Mouse (Mus musculus) neural tube, embryonic 11.5 days (tissue): ENCODE data around the gene Senp7. TPM values are rescaled to one million over a fixed set of nuclear protein-coding genes. Genes with fewer than 3 reads are reported as not detected.

Experiments
- ATAC-seq: fragments of 200-750 bp; cut with Nextera tagmentation; 2 replicates; pipeline ENCODE4 v1.8.0; 2017; ENCODE audit warnings: moderate number of reproducible peaks, mild to moderate bottlenecking, moderate TSS enrichment, moderate library complexity; ENCODE audit not compliant: insufficient read depth, low FRiP score, low TSS enrichment
- DNase-seq: peaks from one replicate; pipeline ENCODE4 v3.0.0-alpha.2; 2015; ENCODE audit warnings: low spot score
- H3K27ac ChIP-seq: fragments of 300-500 bp; sonication (generic); 2 replicates; pipeline ENCODE4 v1.5.1; 2014; ENCODE audit warnings: low read depth, mild to moderate bottlenecking, low read length
- H3K27me3 ChIP-seq: fragments of 300-500 bp; sonication (generic); 2 replicates; pipeline ENCODE4 v1.6.1; 2014; ENCODE audit warnings: mild to moderate bottlenecking, low read length, mixed read lengths; ENCODE audit not compliant: control insufficient read depth, insufficient read depth
- H3K36me3 ChIP-seq: fragments of 300-500 bp; sonication (generic); 2 replicates; pipeline ENCODE4 v1.6.1; 2014; ENCODE audit warnings: mild to moderate bottlenecking, low read length, moderate library complexity, mixed read lengths; ENCODE audit not compliant: control insufficient read depth, insufficient read depth
- H3K4me1 ChIP-seq: fragments of 300-500 bp; sonication (generic); 2 replicates; pipeline ENCODE4 v1.6.1; 2014; ENCODE audit warnings: low read length, mixed read lengths; ENCODE audit not compliant: control insufficient read depth, insufficient read depth
- H3K4me2 ChIP-seq: fragments of 300-500 bp; sonication (generic); 2 replicates; pipeline ENCODE4 v1.6.1; 2014; ENCODE audit warnings: low read depth, mild to moderate bottlenecking, moderate library complexity
- H3K4me3 ChIP-seq: fragments of 300-500 bp; sonication (generic); 2 replicates; pipeline ENCODE4 v1.5.1; 2014; ENCODE audit warnings: low read depth, low read length
- H3K9ac ChIP-seq: fragments of 300-500 bp; sonication (generic); 2 replicates; pipeline ENCODE4 v1.6.1; 2014; ENCODE audit warnings: mild to moderate bottlenecking, low read length
- H3K9me3 ChIP-seq: fragments of 300-500 bp; sonication (generic); 2 replicates; pipeline ENCODE4 v1.6.1; 2016; ENCODE audit warnings: low read length; ENCODE audit not compliant: control insufficient read depth
- WGBS: fragments of 180-500 bp; shearing (Covaris S2); extraction: QIAGEN DNeasy Blood & Tissue Kit; methylation state at CpG from one replicate; pipeline ENCODE4 v1.1.7; 2014; 5-methylcytosine and 5-hydroxymethylcytosine counted together
- microRNA-seq: library from miRNA; unstranded; fragments of <30 nt; microRNA quantifications from one replicate; pipeline ENCODE4, GENCODE M21; 2016
- polyA plus RNA-seq: library from polyadenylated mRNA; unstranded; fragments of >200 nt; fragmentation: Nextera tagmentation; extraction: Ambion mirVana; gene quantifications from 2 replicates; pipeline ENCODE4 v1.2.1, GENCODE M21; 2014

Gene Senp7
- polyA plus RNA-seq, 1 experiment from 2014 or later = 41.7 TPM

DNA sequence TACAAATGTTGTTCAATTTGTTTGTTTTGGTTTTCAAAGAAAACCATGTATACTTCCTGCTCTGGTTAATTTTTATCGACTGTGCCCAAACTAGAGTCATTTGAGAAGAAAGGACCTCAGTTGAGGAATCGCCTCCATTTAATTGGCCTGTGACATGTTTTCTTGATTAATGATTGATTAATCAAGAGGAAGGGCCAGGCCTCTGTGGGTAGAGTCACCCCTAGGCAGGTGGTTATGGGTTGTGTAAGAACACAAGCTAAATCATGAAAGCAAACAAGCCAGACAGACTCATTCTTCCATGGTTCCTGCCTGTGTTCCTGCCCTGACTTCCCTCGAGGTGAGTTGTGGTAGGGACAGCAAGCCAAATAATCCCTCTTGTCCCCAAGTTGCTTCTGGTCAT, 164.6 kb downstream of the Senp7 start:
- Histone ChIP-seq H3K27ac (no peak overlapping the region), H3K4me1 (no peaks in the 10 kb centered on the region), H3K9ac (no peak overlapping the region), H3K9me3 (no peaks in the 10 kb centered on the region), H3K4me2 (no peak overlapping the region), H3K27me3 (no peaks in the 10 kb centered on the region), H3K4me3 (no peak overlapping the region), H3K36me3 (no peaks in the 10 kb centered on the region)
- DNase-seq (no peak), ATAC-seq (no peak)
- WGBS = 72% methylated on average over 3 of the region's 3 CpGs

DNA sequence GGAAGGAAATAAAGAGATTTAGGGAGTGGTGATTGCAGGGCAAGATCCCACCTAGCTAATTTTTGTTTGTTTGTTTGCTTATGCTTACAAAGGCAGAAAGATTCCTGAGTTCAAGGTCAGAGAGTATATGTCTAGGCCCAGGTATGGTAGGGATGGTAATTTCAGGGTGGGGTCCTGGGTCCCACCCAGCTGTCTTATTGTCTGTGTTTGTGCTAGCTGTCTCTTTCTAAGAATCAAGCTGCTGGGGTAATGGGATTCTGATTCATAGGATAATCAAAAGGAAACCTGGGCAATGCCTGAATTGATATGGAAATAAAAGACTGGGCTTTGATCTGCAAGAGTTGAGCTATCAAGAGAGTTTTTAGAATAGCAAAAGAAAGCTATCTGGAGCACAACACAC, 179.5 kb downstream of the Senp7 start:
- DNase-seq (no peak), ATAC-seq (no peak)
- Histone ChIP-seq H3K27me3 (no peaks in the 10 kb centered on the region), H3K27ac (no peak overlapping the region), H3K9ac (no peak overlapping the region), H3K36me3 (no peaks in the 10 kb centered on the region), H3K4me3 (no peak overlapping the region), H3K4me1 (no peaks in the 10 kb centered on the region), H3K9me3 (no peaks in the 10 kb centered on the region), H3K4me2 (no peak overlapping the region)

DNA sequence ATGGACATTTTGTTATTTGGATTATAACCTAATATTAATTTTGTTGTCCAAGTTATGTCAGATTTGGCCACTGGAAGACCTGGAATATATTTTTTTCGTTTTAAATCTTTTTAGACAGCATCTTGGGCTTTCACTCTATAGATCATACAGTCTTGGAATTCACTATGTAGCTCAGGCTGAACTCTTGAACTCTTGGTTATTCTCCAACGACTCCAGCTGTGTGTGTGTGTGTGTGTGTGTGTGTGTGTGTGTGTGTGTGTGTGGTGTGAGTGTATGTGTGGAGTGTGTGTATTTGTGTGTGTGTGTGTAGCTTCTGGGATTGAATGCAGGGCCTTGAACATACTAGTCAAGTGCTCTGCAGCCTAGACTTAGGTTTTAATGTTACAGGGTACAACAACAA, 181.3 kb downstream of the Senp7 start:
- ATAC-seq = no peak
- 72% methylated on average over 2 of the region's 2 CpGs for WGBS

DNA sequence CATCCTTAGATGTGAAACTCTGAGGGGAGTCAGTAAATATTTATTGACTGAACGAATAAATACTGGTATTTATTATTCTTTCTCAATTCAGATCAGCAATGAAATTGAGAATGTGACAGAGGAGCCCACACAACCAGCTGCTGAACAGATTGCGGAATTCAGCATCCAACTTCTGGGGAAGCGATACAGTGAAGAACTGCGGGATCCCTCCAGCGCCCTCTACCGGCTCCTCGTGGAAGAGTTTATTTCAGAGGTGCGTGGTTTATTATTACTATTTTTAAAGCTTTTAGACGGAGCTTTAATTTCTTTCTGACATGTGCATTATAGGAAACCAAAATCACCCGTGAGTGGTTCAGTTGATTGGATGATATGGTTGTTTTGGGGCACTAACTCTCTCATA, 183.2 kb downstream of the Senp7 start:
- no peak overlapping the region for H3K4me2 ChIP-seq
- DNase-seq = peak; percentile 17
- no peaks in the 10 kb centered on the region for H3K27me3 ChIP-seq
- no peak overlapping the region for H3K27ac ChIP-seq
- no peak overlapping the region for H3K4me3 ChIP-seq
- ATAC-seq = no peak
- H3K4me1 ChIP-seq = no peaks in the 10 kb centered on the region
- no peaks in the 10 kb centered on the region for H3K9me3 ChIP-seq
- no peaks in the 10 kb centered on the region for H3K36me3 ChIP-seq
- H3K9ac ChIP-seq = no peak overlapping the region
- 54% methylated on average over 10 of the region's 10 CpGs for WGBS

More for the DNA sequence above, 181.3 kb downstream of the Senp7 start:
- Histone ChIP-seq H3K27ac (no peak overlapping the region), H3K27me3 (no peaks in the 10 kb centered on the region), H3K4me2 (no peak overlapping the region), H3K4me3 (no peak overlapping the region), H3K9ac (no peak overlapping the region), H3K36me3 (no peaks in the 10 kb centered on the region), H3K9me3 (no peaks in the 10 kb centered on the region), H3K4me1 (no peaks in the 10 kb centered on the region)
- DNase-seq = no peak

DNA sequence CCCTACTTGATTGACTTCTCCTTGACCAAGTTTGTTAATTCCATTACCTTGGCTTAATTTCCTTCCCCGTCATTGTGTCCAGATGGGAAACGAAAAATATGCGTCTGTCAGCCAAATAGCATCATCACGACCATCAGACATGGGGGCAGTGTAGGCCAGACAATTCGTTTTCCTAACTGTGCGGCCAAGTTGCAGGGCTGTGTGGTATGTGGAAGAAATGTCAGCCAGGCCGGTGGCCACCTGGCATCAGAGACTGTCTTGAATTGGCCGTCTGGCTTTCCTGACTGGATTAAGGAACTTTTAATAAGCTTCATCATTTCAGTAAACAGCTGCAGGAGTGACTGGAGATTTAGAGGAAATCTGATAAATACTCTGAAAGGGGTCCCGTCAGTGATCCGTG, 184.6 kb downstream of the Senp7 start:
- no peak overlapping the region for H3K9ac ChIP-seq
- H3K4me3 ChIP-seq = no peak overlapping the region
- H3K9me3 ChIP-seq = no peaks in the 10 kb centered on the region
- no peaks in the 10 kb centered on the region for H3K27me3 ChIP-seq
- DNase-seq = no peak
- H3K4me2 ChIP-seq = no peak overlapping the region
- no peak for ATAC-seq
- H3K27ac ChIP-seq = no peak overlapping the region
- H3K36me3 ChIP-seq = no peaks in the 10 kb centered on the region
- H3K4me1 ChIP-seq = no peaks in the 10 kb centered on the region
- WGBS = 85% methylated on average over 10 of the region's 10 CpGs

Small RNA genes within 50 kb of the gene (microRNA-seq; reads per million reads assigned to microRNA genes)
- not detected for gene Gm24047

Other genes starting within 250 kb of the Senp7 start
- gene Nfkbiz, start 209.4 kb upstream of the Senp7 start, polyA plus RNA-seq = 2.0 and 2.2 TPM in 2 replicates
- gene Nxpe3, start 153.1 kb upstream of the Senp7 start, polyA plus RNA-seq = 0.77 and 0.89 TPM in 2 replicates
- 16.5 and 19.6 TPM in 2 replicates for gene Cep97, start 113.5 kb upstream of the Senp7 start, polyA plus RNA-seq
- gene Rpl24, start 82.1 kb upstream of the Senp7 start, polyA plus RNA-seq = 690 and 753 TPM in 2 replicates
- 15.3 and 16.9 TPM in 2 replicates for gene Zbtb11, start 74.5 kb upstream of the Senp7 start, polyA plus RNA-seq
- gene Pcnp, start 18.6 kb upstream of the Senp7 start, polyA plus RNA-seq = 311 and 312 TPM in 2 replicates
- gene Trmt10c, start 10.5 kb upstream of the Senp7 start, polyA plus RNA-seq = 30.3 and 30.6 TPM in 2 replicates
- gene Impg2, start 156.0 kb downstream of the Senp7 start, polyA plus RNA-seq = 0.07 and 0.23 TPM in 2 replicates